Mouse (Mus musculus) heart, postnatal 4 days (tissue): ENCODE data around the gene Syt3. TPM values are rescaled to one million over a fixed set of nuclear protein-coding genes. Genes with fewer than 3 reads are reported as not detected.

Source experiments
- DNase-seq: peaks from one replicate; pipeline ENCODE4 v3.0.0; 2021
- total RNA-seq, 2 experiments: library from RNA; stranded (reverse); gene quantifications; 2 replicates each; pipeline ENCODE4 v1.2.3; 2021

Syt3 gene
- total RNA-seq, 2 experiments from 2014 or later: 0.88 to 1.4 TPM

GRCm38 (mm10) chr7:44357531-44357930, 26.4 kb upstream of the Syt3 start:
- no peak for DNase-seq

GRCm38 (mm10) chr7:44358012-44358411, 25.9 kb upstream of the Syt3 start:
- DNase-seq: no peak

GRCm38 (mm10) chr7:44358886-44359654, 24.8 kb upstream of the Syt3 start:
- peak; percentile 39 for DNase-seq

GRCm38 (mm10) chr7:44359908-44360672, 23.8 kb upstream of the Syt3 start:
- DNase-seq: peak; percentile 96

- no peak for DNase-seq
These were observed 23.1 kb upstream of the Syt3 start for GRCm38 (mm10) chr7:44360792-44361301.

GRCm38 (mm10) chr7:44372678-44373077, 11.2 kb upstream of the Syt3 start:
- DNase-seq: no peak

GRCm38 (mm10) chr7:44373460-44373859, 10.4 kb upstream of the Syt3 start:
- no peak for DNase-seq

GRCm38 (mm10) chr7:44373889-44374652, 9.8 kb upstream of the Syt3 start:
- DNase-seq: peak; percentile 77

GRCm38 (mm10) chr7:44374756-44375155, 9.1 kb upstream of the Syt3 start:
- DNase-seq: no peak

- DNase-seq: no peak
These were observed 8.7 kb upstream of the Syt3 start for GRCm38 (mm10) chr7:44375207-44375606.

- no peak for DNase-seq
These were observed 8.1 kb upstream of the Syt3 start for GRCm38 (mm10) chr7:44375793-44376192.

GRCm38 (mm10) chr7:44378290-44378689, 5.6 kb upstream of the Syt3 start:
- DNase-seq: peak; percentile 86

GRCm38 (mm10) chr7:44382541-44382940, 1.4 kb upstream of the Syt3 start:
- DNase-seq: no peak

- DNase-seq: no peak
These were observed 786 bp downstream of the Syt3 start for GRCm38 (mm10) chr7:44384716-44385059.

- DNase-seq: no peak
These were observed 1.8 kb downstream of the Syt3 start, which contains the start of gene 1700008O03Rik for GRCm38 (mm10) chr7:44385720-44386119. Gene 1700008O03Rik, minus strand, starts transcription at chr7:44385820.

GRCm38 (mm10) chr7:44391831-44392230, 7.9 kb downstream of the Syt3 start:
- DNase-seq: no peak

- no peak for DNase-seq
These were observed 8.4 kb downstream of the Syt3 start for GRCm38 (mm10) chr7:44392341-44392740.

- no peak for DNase-seq
These were observed 9.4 kb downstream of the Syt3 start for GRCm38 (mm10) chr7:44393284-44393683.

GRCm38 (mm10) chr7:44398570-44398969, 14.7 kb downstream of the Syt3 start:
- peak; percentile 78 for DNase-seq

- no peak for DNase-seq
These were observed 17.8 kb downstream of the Syt3 start for GRCm38 (mm10) chr7:44401673-44402072.

GRCm38 (mm10) chr7:44405346-44406014, 21.6 kb downstream of the Syt3 start:
- DNase-seq: peak; percentile 87

- DNase-seq: no peak
These were observed 22.1 kb downstream of the Syt3 start for GRCm38 (mm10) chr7:44406015-44406355.
